Mouse (Mus musculus) adrenal gland, postnatal 14 days (tissue): ENCODE measurements at regions not wholly inside any gene's neighbourhood (a gene's known extent, or its start where the extent isn't known, plus 50 kb on each side); places are given as distances from the start of the nearest gene placed in this dataset.
A peak's percentile ranks its signal among the peaks of the same experiment; 100 is the strongest.

ENCODE experiments used
- DNase-seq: peaks from one replicate; pipeline ENCODE4 v3.0.0; 2021; ENCODE audit warnings: mixed read lengths
- microRNA-seq, 2 experiments: library from miRNA; unstranded; fragments of <30 nt; microRNA quantifications; one replicate each; pipeline ENCODE4 v1.2.0; 2021

GRCm38 (mm10) chr16:92905626-92906025, 79.7 kb upstream of the Runx1 start:
- DNase-seq, result peak; percentile 29

- DNase-seq, result no peak
Measured at GRCm38 (mm10) chr16:92903892-92904473, 78.0 kb upstream of the Runx1 start.

GRCm38 (mm10) chr16:92903486-92903885, 77.5 kb upstream of the Runx1 start:
- no peak for DNase-seq

GRCm38 (mm10) chr16:92899704-92900103, 73.8 kb upstream of the Runx1 start:
- DNase-seq, result no peak

- DNase-seq, result peak; percentile 12
Measured at GRCm38 (mm10) chr16:92891741-92892140, 65.8 kb upstream of the Runx1 start.

GRCm38 (mm10) chr16:92890713-92891112, 64.8 kb upstream of the Runx1 start:
- DNase-seq, result no peak

- no peak for DNase-seq
Measured at GRCm38 (mm10) chr16:92889537-92889936, 63.6 kb upstream of the Runx1 start.

GRCm38 (mm10) chr16:92886226-92886625, 60.3 kb upstream of the Runx1 start:
- no peak for DNase-seq

GRCm38 (mm10) chr16:92883821-92884272, 57.9 kb upstream of the Runx1 start:
- DNase-seq, result no peak

- no peak for DNase-seq
Measured at GRCm38 (mm10) chr16:92880356-92881043, 54.6 kb upstream of the Runx1 start.

GRCm38 (mm10) chr16:92878081-92878480, 52.1 kb upstream of the Runx1 start:
- no peak for DNase-seq

Small RNA genes in the stretch of these regions (microRNA-seq; reads per million reads assigned to microRNA genes)
- 0 reads per million in 2 experiments for gene Gm28003
- 15.8 to 49.1 reads per million in 2 experiments for gene Mir802
